Mouse (Mus musculus) A20 (cell line): ENCODE measurements at regions not wholly inside any gene's neighbourhood (a gene's known extent, or its start where the extent isn't known, plus 50 kb on each side); places are given as distances from the start of the nearest gene placed in this dataset.

Experiments
- DNase-seq: peaks from one replicate; pipeline ENCODE4 v3.0.0-alpha.2; 2011; ENCODE audit warnings: low read depth, low spot score

DNA sequence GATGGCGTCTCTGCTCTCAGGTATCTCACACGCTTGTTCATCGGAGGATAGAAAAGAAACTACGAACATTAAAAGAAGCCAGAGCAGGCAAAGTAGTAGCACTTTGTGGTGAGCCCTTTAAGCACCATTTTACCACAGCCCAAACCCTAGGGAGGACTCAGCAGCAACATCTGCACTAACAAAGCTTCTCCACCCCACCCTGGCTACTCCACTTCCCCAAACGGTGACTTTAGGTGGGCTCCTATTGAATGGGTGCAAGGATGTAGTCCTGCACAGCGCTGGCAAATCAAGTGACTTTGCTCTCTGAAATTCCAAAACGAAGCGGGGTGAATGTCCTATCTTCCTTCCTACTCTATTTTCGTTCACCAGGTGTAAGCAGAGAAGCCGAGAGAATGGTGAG is 337.9 kb upstream of the Noct start:
- DNase-seq: no peak

DNA sequence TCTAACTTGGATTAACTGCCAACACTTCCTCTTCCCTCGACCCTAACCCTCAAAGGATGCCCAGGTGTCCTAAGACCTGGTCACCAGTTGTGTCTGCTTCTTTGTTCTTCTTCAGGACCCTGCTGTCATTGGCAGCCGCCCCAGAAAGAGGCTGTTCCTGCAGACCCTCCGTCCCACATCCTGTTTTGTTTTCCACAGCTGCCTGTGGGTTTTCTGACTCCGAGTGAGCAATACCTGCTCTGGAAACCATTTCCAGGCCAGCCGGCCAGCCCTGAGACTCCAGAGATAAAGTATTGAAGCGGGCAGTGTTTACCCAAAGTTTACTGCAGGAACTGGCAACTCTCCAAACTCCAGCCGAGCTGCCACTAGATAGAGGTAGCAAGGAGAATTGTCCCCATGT is 337.2 kb upstream of the Noct start:
- no peak for DNase-seq

- DNase-seq: no peak
Measured at GRCm38 (mm10) chr3:50888571-50889210, 335.6 kb upstream of the Noct start.

DNA sequence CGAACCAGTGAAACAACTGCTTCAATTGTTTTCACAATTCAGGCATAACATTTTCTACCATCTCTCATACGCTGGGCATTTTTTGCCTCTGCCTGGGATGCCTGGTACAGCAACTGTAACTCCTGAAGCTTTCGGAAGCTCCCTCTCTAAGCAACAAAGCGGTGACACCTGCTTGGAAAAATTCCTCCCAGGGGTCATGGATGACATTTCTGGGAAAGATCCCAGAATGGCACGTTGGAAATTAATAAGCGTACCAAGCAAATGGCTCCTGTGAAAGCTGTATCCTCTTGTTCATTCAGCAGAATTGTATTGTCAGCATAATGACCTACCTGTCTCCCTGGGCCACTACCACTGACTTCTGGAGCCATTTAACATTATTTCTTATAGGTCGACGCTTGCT is 333.7 kb upstream of the Noct start:
- no peak for DNase-seq

DNA sequence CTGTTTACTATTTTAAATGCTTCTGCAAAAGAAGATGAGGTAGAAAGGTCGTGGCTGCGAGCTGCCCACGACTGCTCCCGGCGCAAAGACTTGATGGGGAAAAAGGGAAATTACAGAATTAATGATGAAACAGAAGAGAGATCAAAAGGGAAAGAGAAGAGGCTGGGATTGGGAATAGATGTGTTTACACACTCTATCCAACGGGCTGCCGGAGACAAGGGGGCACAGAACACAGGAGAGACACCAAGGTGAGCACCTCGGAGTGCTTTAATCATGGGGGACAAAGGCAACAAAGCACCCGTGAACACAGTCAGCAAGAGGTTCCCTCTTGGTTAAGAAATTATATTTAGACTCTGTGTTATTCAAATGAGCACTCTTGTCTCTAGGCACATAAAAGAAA is 326.1 kb upstream of the Noct start:
- DNase-seq: no peak

DNA sequence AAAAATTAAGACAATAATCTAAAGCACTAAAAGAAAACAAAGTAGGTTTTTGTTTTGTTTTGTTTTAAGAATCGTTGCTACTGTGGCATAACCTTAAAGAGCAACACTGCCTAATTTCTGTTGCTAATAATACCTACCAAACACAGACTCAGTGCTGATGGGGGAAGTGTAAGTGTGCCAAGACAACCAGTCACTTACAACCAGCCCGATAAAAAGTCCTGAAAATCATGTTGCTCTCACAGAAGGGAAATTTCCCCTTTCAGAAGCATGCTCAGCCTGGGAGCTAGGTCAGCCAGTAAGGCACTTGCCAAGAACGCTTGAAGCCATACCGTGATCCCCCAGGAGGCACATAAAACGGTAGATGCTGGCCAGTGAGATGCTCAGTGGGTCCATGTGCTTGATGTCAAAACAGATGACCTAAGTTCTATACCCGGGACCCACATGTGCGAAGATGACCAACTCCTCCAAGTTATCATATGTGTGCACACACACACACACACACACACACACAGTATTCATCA is 324.4 kb upstream of the Noct start:
- DNase-seq: no peak

DNA sequence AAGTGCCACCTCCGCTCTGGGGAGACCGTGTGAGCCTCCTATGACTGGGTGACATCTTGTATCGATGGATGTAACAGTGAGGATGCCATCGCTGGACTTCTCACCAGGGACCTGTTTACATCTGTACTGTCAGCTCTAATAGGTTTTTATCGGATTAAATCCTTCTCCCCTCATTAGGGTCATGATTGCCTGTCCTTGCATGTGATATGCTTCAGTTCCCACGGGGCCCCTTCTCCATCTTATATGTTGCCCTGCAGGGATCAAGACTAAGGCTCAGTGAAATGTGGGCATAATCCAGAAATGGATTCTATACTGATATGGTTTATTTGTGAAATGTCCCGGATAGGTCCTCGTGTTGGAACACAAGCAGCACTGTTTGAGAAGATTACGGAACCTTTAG is 323.7 kb upstream of the Noct start:
- DNase-seq: no peak

DNA sequence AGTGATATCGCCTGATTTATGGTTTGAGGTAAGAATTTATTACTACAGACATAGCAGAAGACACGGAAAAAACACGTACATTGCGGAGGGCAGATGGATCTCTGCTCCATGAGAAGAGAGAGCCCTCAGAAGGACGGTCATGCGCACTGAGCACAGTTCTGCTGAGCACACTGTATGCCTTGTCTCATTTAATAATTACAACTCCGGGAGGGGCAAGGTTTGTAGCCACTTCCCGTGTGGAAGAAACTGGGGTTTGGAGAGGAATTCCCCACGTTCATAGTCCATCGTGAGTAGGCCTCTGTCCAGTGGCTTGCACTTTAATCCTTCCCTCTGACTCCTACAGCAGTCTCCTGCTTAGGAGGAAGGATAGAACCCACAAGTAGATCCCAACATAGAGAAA is 322.9 kb upstream of the Noct start:
- DNase-seq: no peak

- no peak for DNase-seq
Measured at GRCm38 (mm10) chr3:50902933-50903332, 321.3 kb upstream of the Noct start.

GRCm38 (mm10) chr3:50904716-50905116 is 319.5 kb upstream of the Noct start:
- DNase-seq: no peak

- DNase-seq: peak; percentile 3
Measured at GRCm38 (mm10) chr3:50905274-50905992, 318.8 kb upstream of the Noct start.

DNA sequence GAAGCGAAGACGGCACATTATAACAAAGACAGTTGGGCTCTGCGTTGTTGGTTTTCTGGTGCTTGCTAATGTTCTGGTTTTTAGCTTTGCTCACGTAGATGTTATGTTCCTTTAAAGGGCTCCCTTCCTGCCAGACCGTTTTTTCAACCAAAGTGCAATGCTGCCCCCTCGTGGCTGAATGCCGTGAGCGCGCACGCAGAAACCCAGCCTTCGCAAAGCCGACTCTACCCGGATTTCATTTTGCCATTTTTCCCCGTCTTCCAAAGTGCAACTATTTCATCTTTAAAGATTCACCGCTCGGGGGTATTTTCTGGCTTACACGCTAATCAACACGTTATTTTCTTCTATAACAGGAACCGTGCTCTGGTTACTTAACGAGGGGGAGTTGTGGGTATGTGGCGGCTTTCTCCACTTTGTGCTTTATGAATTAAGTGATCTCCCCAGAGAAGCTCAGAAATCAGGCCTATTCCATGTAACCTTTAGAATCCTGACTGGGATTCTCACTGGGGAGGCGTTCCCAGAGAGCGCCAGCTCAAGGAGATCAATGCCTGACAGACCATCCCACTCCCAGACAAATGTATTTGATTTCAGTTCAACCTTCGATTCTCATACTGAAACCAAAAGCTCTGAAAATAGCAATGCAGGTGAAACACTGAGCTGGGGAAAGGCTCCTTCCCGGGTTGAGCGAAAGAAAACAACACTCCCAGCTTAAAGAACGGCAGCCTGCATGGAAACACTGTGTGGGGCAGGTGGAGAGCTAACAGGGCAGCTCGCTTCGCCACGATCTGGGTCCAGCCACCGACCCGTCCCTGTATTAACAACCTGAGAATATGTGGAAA is 318.0 kb upstream of the Noct start:
- DNase-seq: peak; percentile 86

DNA sequence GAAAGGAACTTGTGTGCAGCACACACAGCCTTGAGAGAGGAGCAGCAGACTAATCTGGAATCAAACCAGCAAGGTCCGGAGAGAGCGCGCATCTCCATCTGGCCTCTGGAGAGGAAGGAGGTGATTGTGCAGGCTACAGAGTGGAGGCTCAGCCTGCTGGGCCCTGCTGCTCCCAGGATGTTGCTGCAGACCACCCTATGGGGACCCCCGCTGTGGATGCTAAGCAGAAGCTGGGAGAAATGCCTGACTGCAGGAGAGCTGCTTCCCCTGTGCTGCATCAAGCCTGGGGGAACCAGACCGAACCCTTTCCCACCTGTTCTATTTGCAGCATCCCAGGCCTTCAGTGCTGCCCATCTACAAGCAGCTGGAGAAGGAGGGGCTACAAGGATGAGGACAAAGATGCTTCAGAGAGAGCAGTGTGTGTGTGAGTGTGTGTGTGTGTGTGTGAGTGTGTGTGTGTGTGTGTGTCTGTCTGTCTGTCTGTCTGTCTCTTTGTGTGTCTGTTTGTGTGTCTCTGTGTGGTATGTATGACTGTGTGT is 311.2 kb upstream of the Noct start:
- no peak for DNase-seq

DNA sequence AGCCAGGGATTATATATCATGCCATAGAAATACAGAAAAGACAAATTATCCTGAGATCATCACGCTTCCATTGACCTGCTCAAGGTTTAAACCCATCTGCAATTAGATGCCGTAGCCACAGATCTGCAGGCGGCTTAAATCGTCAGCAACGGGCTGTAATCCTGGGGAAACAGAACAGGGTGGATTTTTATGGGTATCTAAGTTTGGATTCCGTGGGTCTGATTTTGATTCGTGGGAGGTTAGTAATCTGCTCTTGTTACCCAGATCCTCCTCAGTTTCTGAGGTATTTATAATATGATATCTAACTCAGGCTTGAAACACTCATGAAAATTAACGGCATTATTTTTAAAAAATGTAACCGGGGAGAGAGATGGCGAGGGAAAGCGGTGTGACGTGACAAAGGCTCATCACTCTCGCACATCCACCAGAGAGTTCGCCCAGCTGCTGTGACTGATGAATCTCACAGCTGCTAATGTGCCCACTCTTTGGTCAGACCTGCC is 309.3 kb upstream of the Noct start:
- no peak for DNase-seq

- no peak for DNase-seq
Measured at GRCm38 (mm10) chr3:50916305-50916854, 307.9 kb upstream of the Noct start.

- no peak for DNase-seq
Measured at GRCm38 (mm10) chr3:50922347-50922746, 301.9 kb upstream of the Noct start.

GRCm38 (mm10) chr3:50922832-50923231 is 301.4 kb upstream of the Noct start:
- DNase-seq: no peak

DNA sequence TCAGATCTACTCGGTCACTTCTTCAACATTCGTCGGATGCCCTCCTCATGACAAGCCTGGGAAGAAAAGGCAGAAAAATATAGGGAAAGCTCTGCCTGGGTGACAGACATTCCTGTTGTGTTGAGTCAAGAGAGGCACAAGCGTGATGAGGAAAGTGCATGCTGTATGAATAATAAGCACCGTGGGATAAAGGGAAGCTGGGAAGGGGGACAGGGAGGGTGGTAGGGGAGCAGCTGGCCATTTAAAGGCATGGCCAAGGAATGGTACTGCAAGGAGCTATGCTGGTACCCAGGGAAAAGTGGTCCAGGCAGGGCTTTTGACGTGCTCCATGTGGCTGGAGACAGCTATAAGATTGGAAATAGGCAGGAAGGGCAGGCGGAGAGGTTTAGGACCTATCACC is 300.9 kb upstream of the Noct start:
- DNase-seq: no peak

- no peak for DNase-seq
Measured at GRCm38 (mm10) chr3:50927318-50927717, 296.9 kb upstream of the Noct start.

- no peak for DNase-seq
Measured at GRCm38 (mm10) chr3:50929013-50929412, 295.2 kb upstream of the Noct start.

DNA sequence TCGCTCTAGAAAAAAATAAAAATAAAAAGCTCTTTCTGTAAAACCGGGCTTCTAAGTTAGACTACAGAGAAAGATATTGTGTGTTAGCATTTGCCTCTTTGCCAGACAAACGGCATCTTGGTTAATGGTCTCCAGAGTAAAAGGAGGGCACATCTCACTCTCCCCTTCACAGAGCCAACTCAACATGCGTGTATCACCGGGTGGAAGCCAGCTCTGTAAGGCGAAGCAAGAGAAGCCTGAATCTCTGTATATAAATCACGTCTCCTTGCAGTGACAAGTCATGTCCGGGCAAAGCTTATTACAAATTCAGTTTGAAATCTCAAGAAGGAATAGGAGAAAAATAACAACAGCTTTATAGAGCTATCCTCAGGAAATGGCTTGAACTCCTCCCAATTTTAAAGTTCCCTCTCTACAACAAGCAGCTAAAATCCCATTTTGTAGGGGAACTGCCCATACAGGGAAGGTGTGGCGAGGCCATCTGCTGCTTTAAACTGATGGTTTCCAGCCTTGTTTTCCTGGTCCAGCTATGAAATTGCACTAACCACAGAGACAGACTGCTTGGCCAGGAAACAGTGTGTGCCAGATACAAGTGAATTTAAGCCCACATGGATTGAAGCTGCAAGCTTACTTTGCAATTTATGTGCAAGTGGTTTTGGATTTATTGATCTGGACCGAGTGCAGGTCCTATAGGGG is 291.7 kb upstream of the Noct start:
- no peak for DNase-seq
